Mouse (Mus musculus): ENCODE measurements at regions not wholly inside any gene's neighbourhood (a gene's known extent, or its start where the extent isn't known, plus 50 kb on each side); places are given as distances from the start of the nearest gene placed in this dataset.

DNA sequence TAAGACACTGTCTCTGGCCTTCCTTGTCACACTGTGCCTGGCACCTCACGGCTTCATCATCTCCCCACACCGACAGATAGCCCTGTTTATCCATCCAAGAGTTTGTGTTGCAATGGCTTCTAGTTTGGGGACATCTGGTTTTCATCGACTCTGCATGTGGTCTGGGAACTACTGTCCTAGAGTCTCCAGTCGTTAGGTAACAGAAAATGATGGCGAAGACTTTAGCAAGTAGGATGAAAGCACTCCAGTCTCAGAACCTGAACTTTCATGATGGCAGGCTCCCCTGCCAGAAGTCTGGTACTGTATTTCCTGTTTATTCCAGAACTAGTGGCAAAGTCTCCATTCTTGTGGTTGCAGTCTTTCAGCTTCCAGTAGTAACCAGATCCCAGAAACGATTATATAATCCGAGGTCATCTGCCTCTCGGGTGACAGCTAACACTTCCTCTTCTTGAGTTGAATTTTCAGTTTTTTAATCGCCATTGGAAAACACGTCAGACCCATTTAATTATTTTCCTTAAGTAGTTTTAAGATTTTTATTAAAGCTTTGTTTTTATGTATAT, 81.1 kb upstream of the Supt20 start:
- no peak for TF ChIP-seq CTCF (IDR thresholded peaks at IDR 0.05; ENCODE audit: extremely low read depth, insufficient read depth, insufficient read length, insufficient replicate concordance)
- no peak for TF ChIP-seq POLR2A (IDR thresholded peaks at IDR 0.05; ENCODE audit: low read depth, low read length)

Measured in spleen, adult 2 months (tissue).